Mouse (Mus musculus): Measurements from ENCODE around the gene Fgfr2. TPM values are rescaled to one million over a fixed set of nuclear protein-coding genes. Genes with fewer than 3 reads are reported as not detected.
"Not testable (repeated sequence)": the region's sequence is repeated elsewhere in the genome, so short reads cannot be mapped to it uniquely, and the experiment has no call there.

Gene Fgfr2
- polyA plus RNA-seq, 1 experiment from 2014 or later, result 39.4 TPM

- 98% methylated on average over 2 of the region's 2 CpGs for WGBS
- ATAC-seq, result no peak
These were observed 2691.0 kb downstream of the Fgfr2 start for GRCm38 (mm10) chr7:130432141-130432540.

GRCm38 (mm10) chr7:130426586-130426985 is 2696.6 kb downstream of the Fgfr2 start:
- no peak overlapping the region for H3K4me2 ChIP-seq (replicated peaks)
- no peaks in the 10 kb centered on the region for H3K27me3 ChIP-seq
- peaks cover 3% of the 10 kb centered on the region; the same call in 1 of the 2 replicates for H3K4me1 ChIP-seq (replicated peaks)
- H3K9ac ChIP-seq (replicated peaks), result no peak overlapping the region
- H3K9me3 ChIP-seq, result no peaks in the 10 kb centered on the region
- H3K36me3 ChIP-seq, result no peaks in the 10 kb centered on the region
- WGBS, result 6% methylated on average over 5 of the region's 5 CpGs
- no peak overlapping the region for H3K4me3 ChIP-seq (replicated peaks)
- H3K27ac ChIP-seq, result no peak overlapping the region
- no peak for ATAC-seq

More at GRCm38 (mm10) chr7:130432141-130432540, 2691.0 kb downstream of the Fgfr2 start:
- no peak overlapping the region for H3K4me2 ChIP-seq (replicated peaks)
- H3K27me3 ChIP-seq, result no peaks in the 10 kb centered on the region
- H3K27ac ChIP-seq, result no peak overlapping the region
- H3K36me3 ChIP-seq, result no peaks in the 10 kb centered on the region
- H3K4me1 ChIP-seq (replicated peaks), result peaks cover 3% of the 10 kb centered on the region; the same call in 1 of the 2 replicates
- H3K4me3 ChIP-seq (replicated peaks), result no peak overlapping the region
- no peak overlapping the region for H3K9ac ChIP-seq (replicated peaks)
- no peaks in the 10 kb centered on the region for H3K9me3 ChIP-seq

- Histone ChIP-seq H3K9me3 (no peaks in the 10 kb centered on the region), H3K9ac (replicated peaks) (no peak overlapping the region), H3K4me2 (replicated peaks) (no peak overlapping the region), H3K27me3 (no peaks in the 10 kb centered on the region), H3K27ac (no peak overlapping the region), H3K4me3 (replicated peaks) (no peak overlapping the region), H3K36me3 (no peaks in the 10 kb centered on the region), H3K4me1 (replicated peaks) (peaks cover 3% of the 10 kb centered on the region; the same call in 1 of the 2 replicates)
- no peak for ATAC-seq
- WGBS, result 76% methylated on average over 2 of the region's 2 CpGs
These were observed 2697.2 kb downstream of the Fgfr2 start for GRCm38 (mm10) chr7:130425991-130426390.

GRCm38 (mm10) chr7:130419961-130420360 is 2703.2 kb downstream of the Fgfr2 start:
- Histone ChIP-seq H3K4me3 (replicated peaks) (no peak overlapping the region), H3K9me3 (no peaks in the 10 kb centered on the region), H3K36me3 (0 out of 2 replicates have a peak, but pooled peaks cover 3% of the 10 kb centered on the region), H3K4me2 (replicated peaks) (no peak overlapping the region), H3K9ac (replicated peaks) (no peak overlapping the region), H3K27me3 (no peaks in the 10 kb centered on the region), H3K4me1 (replicated peaks) (0 out of 2 replicates have a peak, but pooled peaks cover 5% of the 10 kb centered on the region), H3K27ac (no peak overlapping the region)
- no peak for ATAC-seq
- WGBS, result 77% methylated on average over 1 of the region's 1 CpGs

- Histone ChIP-seq H3K27ac (no peak overlapping the region), H3K9ac (replicated peaks) (no peak overlapping the region), H3K4me3 (replicated peaks) (no peak overlapping the region), H3K9me3 (no peaks in the 10 kb centered on the region), H3K27me3 (no peaks in the 10 kb centered on the region), H3K4me1 (replicated peaks) (peaks cover 5% of the 10 kb centered on the region; the same call in 1 of the 2 replicates), H3K4me2 (replicated peaks) (no peak overlapping the region), H3K36me3 (peaks cover 4% of the 10 kb centered on the region; the same call in 1 of the 2 replicates)
- no peak for ATAC-seq
- 87% methylated on average over 10 of the region's 10 CpGs for WGBS
These were observed 2715.5 kb downstream of the Fgfr2 start for GRCm38 (mm10) chr7:130407622-130408021.

- H3K9ac ChIP-seq (replicated peaks), result no peak overlapping the region
- no peak overlapping the region for H3K27ac ChIP-seq
- H3K9me3 ChIP-seq, result no peaks in the 10 kb centered on the region
- peaks cover 11% of the 10 kb centered on the region for H3K36me3 ChIP-seq
- no peak overlapping the region for H3K4me2 ChIP-seq (replicated peaks)
- WGBS, result 81% methylated on average over 2 of the region's 2 CpGs
- H3K27me3 ChIP-seq, result no peaks in the 10 kb centered on the region
- peaks cover 5% of the 10 kb centered on the region; the same call in 1 of the 2 replicates for H3K4me1 ChIP-seq (replicated peaks)
- H3K4me3 ChIP-seq (replicated peaks), result no peak overlapping the region
- no peak for ATAC-seq
These were observed 2719.8 kb downstream of the Fgfr2 start for GRCm38 (mm10) chr7:130403346-130403745.

GRCm38 (mm10) chr7:130394697-130395096 is 2728.5 kb downstream of the Fgfr2 start:
- 80% methylated on average over 2 of the region's 2 CpGs for WGBS
- Histone ChIP-seq H3K4me2 (replicated peaks) (no peak overlapping the region), H3K36me3 (peaks cover 18% of the 10 kb centered on the region), H3K9ac (replicated peaks) (no peak overlapping the region), H3K27me3 (no peaks in the 10 kb centered on the region), H3K27ac (no peak overlapping the region), H3K4me1 (replicated peaks) (no peaks in the 10 kb centered on the region), H3K9me3 (no peaks in the 10 kb centered on the region), H3K4me3 (replicated peaks) (no peak overlapping the region)
- no peak for ATAC-seq

GRCm38 (mm10) chr7:130390060-130390459 is 2733.1 kb downstream of the Fgfr2 start:
- WGBS, result 98% methylated on average over 1 of the region's 1 CpGs
- Histone ChIP-seq H3K36me3 (peaks cover 26% of the 10 kb centered on the region), H3K27me3 (peaks cover 12% of the 10 kb centered on the region), H3K4me1 (replicated peaks) (peaks cover 21% of the 10 kb centered on the region)
- not testable (repeated sequence) for H3K4me3 ChIP-seq (replicated peaks); H3K4me2 ChIP-seq (replicated peaks); H3K9me3 ChIP-seq; H3K9ac ChIP-seq (replicated peaks); H3K27ac ChIP-seq; ATAC-seq

GRCm38 (mm10) chr7:130386308-130386707 is 2736.8 kb downstream of the Fgfr2 start:
- ATAC-seq, result no peak
- no peak overlapping the region for H3K4me2 ChIP-seq (replicated peaks)
- 14% methylated on average over 3 of the region's 3 CpGs for WGBS
- H3K36me3 ChIP-seq, result peaks cover 8% of the 10 kb centered on the region; the same call in 1 of the 2 replicates
- no peak overlapping the region for H3K4me3 ChIP-seq (replicated peaks)
- no peaks in the 10 kb centered on the region for H3K9me3 ChIP-seq
- H3K9ac ChIP-seq (replicated peaks), result no peak overlapping the region
- H3K27ac ChIP-seq, result no peak overlapping the region
- peaks cover 25% of the 10 kb centered on the region for H3K4me1 ChIP-seq (replicated peaks)
- H3K27me3 ChIP-seq, result peaks cover 32% of the 10 kb centered on the region

GRCm38 (mm10) chr7:130385732-130386294 is 2737.3 kb downstream of the Fgfr2 start:
- Histone ChIP-seq H3K4me3 (replicated peaks) (no peak overlapping the region), H3K27ac (no peak overlapping the region), H3K9me3 (no peaks in the 10 kb centered on the region), H3K27me3 (peaks cover 32% of the 10 kb centered on the region), H3K4me2 (replicated peaks) (no peak overlapping the region), H3K36me3 (peaks cover 8% of the 10 kb centered on the region; the same call in 1 of the 2 replicates), H3K9ac (replicated peaks) (no peak overlapping the region), H3K4me1 (replicated peaks) (peaks cover 30% of the 10 kb centered on the region)
- 0 out of 2 replicates have a peak, but pooled peaks have one; percentile 28 for ATAC-seq
- 34% methylated on average over 8 of the region's 8 CpGs for WGBS

GRCm38 (mm10) chr7:130382126-130382525 is 2741.0 kb downstream of the Fgfr2 start:
- Histone ChIP-seq H3K4me3 (replicated peaks) (no peak overlapping the region), H3K27me3 (peaks cover 54% of the 10 kb centered on the region), H3K9me3 (no peaks in the 10 kb centered on the region), H3K27ac (peak overlapping the region; percentile 59), H3K4me2 (replicated peaks) (no peak overlapping the region), H3K36me3 (peaks cover 3% of the 10 kb centered on the region; the same call in 1 of the 2 replicates), H3K9ac (replicated peaks) (no peak overlapping the region), H3K4me1 (replicated peaks) (peaks cover 33% of the 10 kb centered on the region)
- 84% methylated on average over 13 of the region's 13 CpGs for WGBS
- 0 out of 2 replicates have a peak, but pooled peaks have one; percentile 13 for ATAC-seq

GRCm38 (mm10) chr7:130381387-130381951 is 2741.7 kb downstream of the Fgfr2 start:
- Histone ChIP-seq H3K27me3 (peaks cover 56% of the 10 kb centered on the region), H3K9ac (replicated peaks) (no peak overlapping the region), H3K4me2 (replicated peaks) (no peak overlapping the region), H3K9me3 (no peaks in the 10 kb centered on the region), H3K27ac (peak overlapping the region; percentile 59), H3K4me1 (replicated peaks) (peaks cover 27% of the 10 kb centered on the region), H3K36me3 (no peaks in the 10 kb centered on the region), H3K4me3 (replicated peaks) (no peak overlapping the region)
- whole genome bisulfite sequencing, result 34% methylated on average over 8 of the region's 8 CpGs
- ATAC-seq, result peak; percentile 74

All from midbrain, embryonic 13.5 days (tissue).